Mouse (Mus musculus): ENCODE measurements around the gene Rtp1. TPM values are rescaled to one million over a fixed set of nuclear protein-coding genes. Genes with fewer than 3 reads are reported as not detected.

Gene Rtp1
- polyA plus RNA-seq, 1 experiment, result not detected

- TF ChIP-seq GATA1 (IDR thresholded peaks at IDR 0.05; ENCODE audit: low read length), result no peak
Measured at GRCm38 (mm10) chr16:23482846-23483245, 53.9 kb downstream of the Rtp1 start.

GRCm38 (mm10) chr16:23483292-23483691, 54.4 kb downstream of the Rtp1 start:
- TF ChIP-seq GATA1 (IDR thresholded peaks at IDR 0.05; ENCODE audit: low read length), result no peak

Other genes with a start within 250 kb of the Rtp1 start
- gene St6gal1, start 204.4 kb upstream of the Rtp1 start, polyA plus RNA-seq (2012), result 1.1 and 1.2 TPM in 2 replicates
- not detected in 2 replicates for gene Rtp4, start 91.2 kb downstream of the Rtp1 start, polyA plus RNA-seq (2012)
- not detected in 2 replicates for gene Masp1, start 91.7 kb downstream of the Rtp1 start, polyA plus RNA-seq (2012)